Mouse (Mus musculus) kidney, embryonic 16.5 days (tissue): Measurements from ENCODE around the gene Dbndd2. TPM values are rescaled to one million over a fixed set of nuclear protein-coding genes. Genes with fewer than 3 reads are reported as not detected.

ENCODE experiments used
- ATAC-seq: fragments of 200-750 bp; cut with Nextera tagmentation; 2 replicates; pipeline ENCODE4 v1.8.0; 2017; ENCODE audit warnings: moderate TSS enrichment; ENCODE audit not compliant: low FRiP score, low TSS enrichment
- H3K27ac ChIP-seq: fragments of 300-500 bp; sonication (generic); 2 replicates; pipeline ENCODE4 v1.5.1; 2014; ENCODE audit warnings: low read length
- H3K27me3 ChIP-seq: fragments of 300-500 bp; sonication (generic); 2 replicates; pipeline ENCODE4 v1.6.1; 2014; ENCODE audit warnings: low read length, control low read depth, mixed read lengths; ENCODE audit not compliant: insufficient read depth
- H3K36me3 ChIP-seq: fragments of 300-500 bp; sonication (generic); 2 replicates; pipeline ENCODE4 v1.6.1; 2014; ENCODE audit warnings: low read length, control low read depth, mixed read lengths; ENCODE audit not compliant: insufficient read depth
- H3K4me1 ChIP-seq: fragments of 300-500 bp; sonication (generic); 2 replicates; pipeline ENCODE4 v1.6.1; 2014; ENCODE audit warnings: low read length, control low read depth, mixed read lengths; ENCODE audit not compliant: insufficient read depth
- H3K4me2 ChIP-seq: fragments of 300-500 bp; sonication (generic); replicated peaks from 2 replicates; pipeline ENCODE4 v1.6.1; 2014; ENCODE audit warnings: low read depth, low read length
- H3K4me3 ChIP-seq: fragments of 300-500 bp; sonication (generic); 2 replicates; pipeline ENCODE4 v1.5.1; 2014; ENCODE audit warnings: mild to moderate bottlenecking, low read length
- H3K9ac ChIP-seq: fragments of 300-500 bp; sonication (generic); replicated peaks from 2 replicates; pipeline ENCODE4 v1.6.1; 2014; ENCODE audit warnings: low read length
- H3K9me3 ChIP-seq: fragments of 300-500 bp; sonication (generic); 2 replicates; pipeline ENCODE4 v1.6.1; 2016; ENCODE audit warnings: low read length, control low read depth
- WGBS: fragments of 180-500 bp; shearing (Covaris S2); extraction: QIAGEN DNeasy Blood & Tissue Kit; methylation state at CpG from one replicate; pipeline ENCODE4 v1.1.7; 2014; 5-methylcytosine and 5-hydroxymethylcytosine counted together
- polyA plus RNA-seq: library from polyadenylated mRNA; unstranded; fragments of >200 nt; fragmentation: Nextera tagmentation; extraction: Ambion mirVana; gene quantifications from 2 replicates; pipeline ENCODE4 v1.2.1, GENCODE M21; 2015

Dbndd2 gene
- 12.6 and 18.2 TPM in 2 replicates for polyA plus RNA-seq

GRCm38 (mm10) chr2:164485681-164486257 lies at the start of gene Dbndd2:
TSS of gene Dbndd2 (plus strand) at chr2:164486106.
- peak within 1 kb of the TSS; percentile 58 for H3K4me3 ChIP-seq
- peaks cover 6% of the 10 kb centered on the region; the same call in 1 of the 2 replicates for H3K36me3 ChIP-seq
- no peaks in the 10 kb centered on the region for H3K9me3 ChIP-seq
- ATAC-seq, result peak; percentile 76
- peaks cover 18% of the 10 kb centered on the region for H3K4me1 ChIP-seq
- H3K4me2 ChIP-seq, result peak within 1 kb of the TSS; percentile 82
- H3K27me3 ChIP-seq, result peaks cover 4% of the 10 kb centered on the region
- peak within 1 kb of the TSS; percentile 67 for H3K9ac ChIP-seq
- H3K27ac ChIP-seq, result 0 out of 2 replicates have a peak within 1 kb of the TSS, but pooled peaks have one; percentile 15
- 1% methylated on average over 26 of the region's 26 CpGs for WGBS

- no peak for ATAC-seq
- H3K27ac ChIP-seq, result peak overlapping the region; percentile 95
- peaks cover 100% of the 10 kb centered on the region for H3K4me1 ChIP-seq
- no peaks in the 10 kb centered on the region for H3K36me3 ChIP-seq
- H3K4me2 ChIP-seq, result peak overlapping the region; percentile 45
- peak overlapping the region; percentile 59 for H3K9ac ChIP-seq
- H3K27me3 ChIP-seq, result no peaks in the 10 kb centered on the region
- H3K4me3 ChIP-seq, result peak overlapping the region; percentile 16; the same call in 1 of the 2 replicates
- H3K9me3 ChIP-seq, result no peaks in the 10 kb centered on the region
- WGBS, result 11% methylated on average over 8 of the region's 8 CpGs
Observed at GRCm38 (mm10) chr2:164436215-164436913, 49.5 kb upstream of the Dbndd2 start.

- Histone ChIP-seq H3K36me3 (no peaks in the 10 kb centered on the region), H3K4me3 (peak overlapping the region; percentile 16; the same call in 1 of the 2 replicates), H3K27me3 (no peaks in the 10 kb centered on the region), H3K9me3 (no peaks in the 10 kb centered on the region), H3K4me1 (peaks cover 96% of the 10 kb centered on the region), H3K4me2 (peak overlapping the region; percentile 45), H3K27ac (peak overlapping the region; percentile 95), H3K9ac (peak overlapping the region; percentile 59)
- ATAC-seq, result peak; percentile 62
- WGBS, result 32% methylated on average over 3 of the region's 3 CpGs
Observed at GRCm38 (mm10) chr2:164436961-164437360, 48.9 kb upstream of the Dbndd2 start.

GRCm38 (mm10) chr2:164437710-164438109 lies 48.2 kb upstream of the Dbndd2 start:
- no peaks in the 10 kb centered on the region for H3K36me3 ChIP-seq
- no peak overlapping the region for H3K9ac ChIP-seq
- peaks cover 88% of the 10 kb centered on the region for H3K4me1 ChIP-seq
- peak; percentile 22; the same call in 1 of the 2 replicates for ATAC-seq
- no peaks in the 10 kb centered on the region for H3K9me3 ChIP-seq
- H3K4me3 ChIP-seq, result 0 out of 2 replicates have a peak overlapping the region, but pooled peaks have one; percentile 16
- WGBS, result 19% methylated on average over 6 of the region's 6 CpGs
- H3K27me3 ChIP-seq, result no peaks in the 10 kb centered on the region
- H3K27ac ChIP-seq, result peak overlapping the region; percentile 95
- H3K4me2 ChIP-seq, result peak overlapping the region; percentile 45

GRCm38 (mm10) chr2:164438257-164438656 lies 47.6 kb upstream of the Dbndd2 start:
- Histone ChIP-seq H3K9me3 (no peaks in the 10 kb centered on the region), H3K27me3 (no peaks in the 10 kb centered on the region), H3K36me3 (no peaks in the 10 kb centered on the region), H3K4me2 (peak overlapping the region; percentile 45), H3K4me1 (peaks cover 83% of the 10 kb centered on the region), H3K9ac (0 out of 2 replicates have a peak overlapping the region, but pooled peaks have one; percentile 39), H3K27ac (peak overlapping the region; percentile 95), H3K4me3 (peak overlapping the region; percentile 16)
- ATAC-seq, result no peak
- 24% methylated on average over 8 of the region's 8 CpGs for WGBS

- peak overlapping the region; percentile 39; the same call in 1 of the 2 replicates for H3K9ac ChIP-seq
- H3K36me3 ChIP-seq, result no peaks in the 10 kb centered on the region
- peaks cover 83% of the 10 kb centered on the region for H3K4me1 ChIP-seq
- no peak for ATAC-seq
- WGBS, result 65% methylated on average over 3 of the region's 3 CpGs
- no peaks in the 10 kb centered on the region for H3K9me3 ChIP-seq
- H3K27ac ChIP-seq, result peak overlapping the region; percentile 95
- peak overlapping the region; percentile 45 for H3K4me2 ChIP-seq
- no peaks in the 10 kb centered on the region for H3K27me3 ChIP-seq
- H3K4me3 ChIP-seq, result peak overlapping the region; percentile 16
Observed at GRCm38 (mm10) chr2:164439001-164439421, 46.9 kb upstream of the Dbndd2 start.

- H3K27ac ChIP-seq, result 0 out of 2 replicates have a peak overlapping the region, but pooled peaks have one; percentile 95
- ATAC-seq, result no peak
Observed at GRCm38 (mm10) chr2:164440314-164440713, 45.6 kb upstream of the Dbndd2 start.

GRCm38 (mm10) chr2:164441155-164441554 lies 44.8 kb upstream of the Dbndd2 start:
- Histone ChIP-seq H3K36me3 (no peaks in the 10 kb centered on the region), H3K9me3 (no peaks in the 10 kb centered on the region), H3K27ac (peak overlapping the region; percentile 87), H3K4me2 (peak overlapping the region; percentile 58), H3K27me3 (no peaks in the 10 kb centered on the region), H3K4me3 (peak overlapping the region; percentile 76), H3K9ac (peak overlapping the region; percentile 82), H3K4me1 (peaks cover 61% of the 10 kb centered on the region)
- ATAC-seq, result no peak
- WGBS, result 24% methylated on average over 8 of the region's 8 CpGs

More at GRCm38 (mm10) chr2:164440314-164440713, 45.6 kb upstream of the Dbndd2 start:
- WGBS, result 55% methylated on average over 5 of the region's 5 CpGs
- H3K9ac ChIP-seq, result 0 out of 2 replicates have a peak overlapping the region, but pooled peaks have one; percentile 82
- H3K4me2 ChIP-seq, result peak overlapping the region; percentile 58
- no peaks in the 10 kb centered on the region for H3K36me3 ChIP-seq
- H3K4me1 ChIP-seq, result peaks cover 70% of the 10 kb centered on the region
- no peaks in the 10 kb centered on the region for H3K27me3 ChIP-seq
- peak overlapping the region; percentile 76; the same call in 1 of the 2 replicates for H3K4me3 ChIP-seq
- no peaks in the 10 kb centered on the region for H3K9me3 ChIP-seq

- no peaks in the 10 kb centered on the region for H3K27me3 ChIP-seq
- 18% methylated on average over 7 of the region's 7 CpGs for WGBS
- H3K27ac ChIP-seq, result peak overlapping the region; percentile 87
- peaks cover 56% of the 10 kb centered on the region for H3K4me1 ChIP-seq
- no peak for ATAC-seq
- peak overlapping the region; percentile 82 for H3K9ac ChIP-seq
- H3K36me3 ChIP-seq, result no peaks in the 10 kb centered on the region
- no peaks in the 10 kb centered on the region for H3K9me3 ChIP-seq
- H3K4me3 ChIP-seq, result peak overlapping the region; percentile 76
- peak overlapping the region; percentile 58 for H3K4me2 ChIP-seq
Observed at GRCm38 (mm10) chr2:164441731-164442130, 44.2 kb upstream of the Dbndd2 start.
